Mouse (Mus musculus) hindbrain, embryonic 16.5 days (tissue): ENCODE measurements at regions not wholly inside any gene's neighbourhood (a gene's known extent, or its start where the extent isn't known, plus 50 kb on each side); places are given as distances from the start of the nearest gene placed in this dataset.
A peak's percentile ranks its signal among the peaks of the same experiment; 100 is the strongest.

ENCODE experiments used
- ATAC-seq: fragments of 200-750 bp; cut with Nextera tagmentation; 2 replicates; pipeline ENCODE4 v1.8.0; 2017; ENCODE audit warnings: moderate TSS enrichment, moderate library complexity
- H3K27ac ChIP-seq: fragments of 300-500 bp; sonication (generic); 2 replicates; pipeline ENCODE4 v1.5.1; 2014; ENCODE audit warnings: low read depth, mild to moderate bottlenecking, control low read depth, low read length, moderate library complexity
- H3K27me3 ChIP-seq: fragments of 300-500 bp; sonication (generic); replicated peaks from 2 replicates; pipeline ENCODE4 v1.6.1; 2014; ENCODE audit warnings: low read length; ENCODE audit not compliant: control insufficient read depth, insufficient read depth
- H3K36me3 ChIP-seq: fragments of 300-500 bp; sonication (generic); 2 replicates; pipeline ENCODE4 v1.6.1; 2014; ENCODE audit warnings: mild to moderate bottlenecking, low read length, moderate library complexity, mixed read lengths; ENCODE audit not compliant: control insufficient read depth, insufficient read depth
- H3K4me1 ChIP-seq: fragments of 300-500 bp; sonication (generic); 2 replicates; pipeline ENCODE4 v1.6.1; 2014; ENCODE audit warnings: low read depth, low read length; ENCODE audit not compliant: control insufficient read depth, insufficient read depth
- H3K4me2 ChIP-seq: fragments of 300-500 bp; sonication (generic); 2 replicates; pipeline ENCODE4 v1.6.1; 2014; ENCODE audit warnings: mild to moderate bottlenecking, low read length, control low read depth, moderate library complexity
- H3K4me3 ChIP-seq: fragments of 300-500 bp; sonication (generic); 2 replicates; pipeline ENCODE4 v1.5.1; 2014; ENCODE audit warnings: mild to moderate bottlenecking, low read length, control low read depth, moderate library complexity
- H3K9ac ChIP-seq: fragments of 300-500 bp; sonication (generic); 2 replicates; pipeline ENCODE4 v1.6.1; 2014; ENCODE audit warnings: low read depth, mild to moderate bottlenecking, control low read depth, low read length, moderate library complexity
- H3K9me3 ChIP-seq: fragments of 300-500 bp; sonication (generic); 2 replicates; pipeline ENCODE4 v1.6.1; 2014; ENCODE audit warnings: mild to moderate bottlenecking, low read length, moderate library complexity; ENCODE audit not compliant: control insufficient read depth
- WGBS: fragments of 180-500 bp; shearing (Covaris S2); extraction: QIAGEN DNeasy Blood & Tissue Kit; methylation state at CpG from one replicate; pipeline ENCODE4 v1.1.7; 2014; 5-methylcytosine and 5-hydroxymethylcytosine counted together

DNA sequence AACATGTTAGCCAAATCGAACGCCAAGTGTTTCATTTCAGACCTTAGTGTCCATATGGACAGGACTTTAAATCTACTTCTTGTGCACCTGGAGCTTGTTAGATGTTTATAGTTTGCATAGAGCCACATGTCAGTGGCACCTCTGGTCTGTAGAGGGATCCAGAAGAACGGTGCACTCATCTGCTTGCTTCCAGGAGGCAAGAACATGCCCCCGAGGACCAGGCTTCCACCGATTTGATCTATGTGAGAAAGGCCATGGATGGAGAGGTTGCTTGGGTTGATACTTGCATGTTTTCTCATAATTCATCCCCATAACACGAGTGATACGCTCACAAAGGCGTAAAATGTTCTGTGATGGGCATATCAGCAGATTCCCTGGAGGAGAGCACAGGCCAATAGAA is 177.8 kb downstream of the Enc1 start:
- H3K9ac ChIP-seq: no peak overlapping the region
- H3K9me3 ChIP-seq: no peaks in the 10 kb centered on the region
- no peak overlapping the region for H3K4me2 ChIP-seq
- H3K4me3 ChIP-seq: no peak overlapping the region
- WGBS: 78% methylated on average over 8 of the region's 8 CpGs
- no peaks in the 10 kb centered on the region for H3K36me3 ChIP-seq
- no peak overlapping the region for H3K27ac ChIP-seq
- no peaks in the 10 kb centered on the region for H3K27me3 ChIP-seq
- ATAC-seq: no peak
- H3K4me1 ChIP-seq: peaks cover 4% of the 10 kb centered on the region

DNA sequence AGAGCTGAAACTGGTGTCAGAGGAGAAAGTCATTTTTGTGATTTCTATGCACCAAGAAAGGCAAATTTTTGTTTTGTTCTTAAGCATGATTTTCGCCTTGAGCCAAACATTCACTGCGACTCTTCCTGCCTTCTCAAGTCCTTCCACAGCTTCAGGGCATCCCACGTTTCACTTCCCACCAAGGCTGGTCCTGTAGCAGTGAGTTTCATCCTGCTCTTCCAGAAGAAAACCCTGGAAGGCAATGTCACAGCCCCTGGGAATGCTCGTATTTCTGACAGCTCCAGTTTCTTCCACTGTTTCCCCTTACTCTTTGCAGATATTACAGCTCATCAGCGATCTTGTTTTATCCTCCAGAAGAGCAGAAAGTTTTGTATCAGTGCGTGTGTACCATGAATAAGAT is 177.2 kb downstream of the Enc1 start:
- Histone ChIP-seq H3K4me2 (no peak overlapping the region), H3K4me3 (no peak overlapping the region), H3K27ac (no peak overlapping the region), H3K9me3 (no peaks in the 10 kb centered on the region), H3K36me3 (no peaks in the 10 kb centered on the region), H3K4me1 (no peaks in the 10 kb centered on the region; the same call in 1 of the 2 replicates), H3K9ac (no peak overlapping the region), H3K27me3 (no peaks in the 10 kb centered on the region)
- WGBS: 83% methylated on average over 6 of the region's 6 CpGs
- no peak for ATAC-seq

DNA sequence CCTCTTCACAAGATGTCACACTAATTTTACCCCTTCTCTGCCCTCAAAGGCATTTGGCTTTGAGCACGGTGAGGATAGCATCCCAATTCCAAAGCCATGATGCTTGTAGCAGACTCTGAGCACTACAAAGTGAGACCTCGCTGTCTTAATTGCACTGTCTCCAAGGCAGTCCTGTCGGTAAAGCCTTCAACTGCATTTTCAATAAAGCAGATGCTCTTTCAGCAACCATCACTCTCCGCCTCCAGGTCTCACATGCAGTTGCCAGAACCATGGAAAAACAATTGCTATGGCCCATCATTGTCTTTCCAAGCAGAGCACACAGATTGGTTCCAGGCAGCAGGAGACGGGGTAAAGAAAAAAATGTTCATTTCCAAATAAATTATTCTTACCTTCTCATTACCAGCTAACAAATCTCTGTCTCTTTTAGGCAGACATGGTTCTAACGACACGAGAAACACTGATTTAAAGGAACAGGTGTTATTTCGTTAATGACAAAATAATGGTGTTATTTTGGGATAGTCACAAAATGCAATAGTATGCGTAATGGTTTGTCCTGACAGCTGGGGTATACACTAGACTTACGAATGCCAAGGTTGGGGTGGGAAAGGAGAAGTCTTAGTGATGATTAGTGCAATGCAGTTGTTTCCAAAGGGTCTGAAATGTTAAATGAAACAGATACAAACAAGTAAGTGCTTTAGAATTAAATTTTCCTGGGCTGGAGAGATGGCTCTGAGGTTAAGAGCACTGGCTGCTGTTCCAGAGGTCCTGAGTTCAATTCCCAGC is 175.2 kb downstream of the Enc1 start:
- no peak overlapping the region for H3K4me2 ChIP-seq
- H3K9me3 ChIP-seq: no peaks in the 10 kb centered on the region
- WGBS: 45% methylated on average over 10 of the region's 10 CpGs
- no peaks in the 10 kb centered on the region; the same call in 1 of the 2 replicates for H3K4me1 ChIP-seq
- H3K27ac ChIP-seq: no peak overlapping the region
- H3K27me3 ChIP-seq: no peaks in the 10 kb centered on the region
- no peak overlapping the region for H3K9ac ChIP-seq
- peak; percentile 64; the same call in 1 of the 2 replicates for ATAC-seq
- no peaks in the 10 kb centered on the region for H3K36me3 ChIP-seq
- H3K4me3 ChIP-seq: no peak overlapping the region

DNA sequence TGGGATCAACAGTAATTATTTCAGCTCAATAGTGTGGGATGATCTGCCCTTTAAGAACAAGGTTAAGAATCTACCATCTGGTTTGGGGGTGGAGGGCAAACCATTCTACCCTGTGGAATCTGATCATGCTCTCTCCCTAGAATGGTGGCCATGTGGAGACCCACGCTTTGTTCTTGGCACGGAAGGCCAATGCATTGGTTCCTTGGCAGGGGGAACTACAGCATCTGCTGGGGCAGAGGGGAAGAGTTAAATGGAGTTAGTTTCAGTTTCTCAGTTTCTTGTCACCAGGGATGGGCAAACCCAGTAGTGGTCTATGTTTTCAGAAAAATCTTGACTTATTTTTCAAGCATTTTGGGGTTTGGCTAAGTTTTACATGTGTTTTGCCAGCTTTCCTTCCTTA is 174.5 kb downstream of the Enc1 start:
- Histone ChIP-seq H3K4me2 (no peak overlapping the region), H3K27me3 (no peaks in the 10 kb centered on the region), H3K4me1 (no peaks in the 10 kb centered on the region; the same call in none of the 2 replicates), H3K4me3 (no peak overlapping the region), H3K36me3 (no peaks in the 10 kb centered on the region), H3K9ac (no peak overlapping the region), H3K9me3 (no peaks in the 10 kb centered on the region), H3K27ac (no peak overlapping the region)
- 71% methylated on average over 2 of the region's 2 CpGs for WGBS
- ATAC-seq: no peak

DNA sequence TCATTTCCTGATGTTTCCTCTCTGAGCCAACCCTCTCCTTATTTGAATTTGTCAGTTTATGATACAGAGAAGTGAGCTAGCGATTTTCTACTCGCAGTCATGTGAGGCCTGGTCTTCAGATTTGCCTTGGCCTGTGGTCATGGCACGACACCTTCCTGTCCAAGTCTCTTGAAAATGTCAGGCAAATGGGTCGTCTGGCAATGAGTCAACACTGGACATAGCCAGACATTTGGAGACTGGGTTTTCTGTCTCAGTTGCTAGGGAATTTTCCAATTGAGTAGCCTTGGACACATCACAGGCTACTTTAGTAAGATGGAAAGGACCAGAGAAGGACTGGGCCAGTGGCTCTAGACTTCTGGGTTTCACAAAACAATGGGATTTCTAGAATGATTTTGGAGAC is 171.2 kb downstream of the Enc1 start:
- Histone ChIP-seq H3K4me2 (no peak overlapping the region), H3K27ac (no peak overlapping the region), H3K9me3 (no peaks in the 10 kb centered on the region), H3K27me3 (no peaks in the 10 kb centered on the region), H3K4me3 (no peak overlapping the region), H3K36me3 (no peaks in the 10 kb centered on the region), H3K9ac (no peak overlapping the region), H3K4me1 (peaks cover 17% of the 10 kb centered on the region)
- whole genome bisulfite sequencing: 73% methylated on average over 4 of the region's 4 CpGs
- no peak for ATAC-seq

DNA sequence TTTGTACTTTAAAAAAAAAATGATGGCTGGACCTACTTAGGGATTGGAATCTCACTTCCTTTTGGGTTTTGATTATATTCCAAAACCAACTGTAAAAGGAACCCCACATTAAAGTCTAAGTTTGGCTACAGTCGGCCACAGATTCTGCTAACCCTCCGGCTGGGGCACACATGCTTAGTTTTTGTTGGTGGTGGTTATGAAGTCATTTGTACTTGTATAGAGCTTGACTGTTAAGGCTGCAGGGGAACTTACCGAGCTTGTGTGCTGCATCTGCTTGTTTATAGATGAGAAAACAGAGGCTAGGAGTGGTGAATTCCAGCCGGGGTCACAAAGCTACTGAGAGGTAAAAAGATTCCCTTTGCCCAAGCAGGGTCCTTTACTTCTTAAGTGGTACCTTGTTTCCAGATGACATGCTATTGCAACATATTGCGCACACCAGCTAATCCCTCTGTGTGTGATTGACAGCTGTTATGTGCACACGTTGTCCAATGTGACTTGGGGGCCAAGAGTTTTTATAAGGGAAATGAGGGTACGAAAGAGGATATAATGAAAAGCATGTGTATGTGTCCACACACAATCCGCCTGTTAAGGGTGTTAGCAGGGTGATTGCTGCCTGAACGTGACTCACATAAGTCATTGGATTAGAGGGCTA is 169.8 kb downstream of the Enc1 start:
- 58% methylated on average over 9 of the region's 9 CpGs for WGBS
- no peak overlapping the region for H3K27ac ChIP-seq
- ATAC-seq: no peak

DNA sequence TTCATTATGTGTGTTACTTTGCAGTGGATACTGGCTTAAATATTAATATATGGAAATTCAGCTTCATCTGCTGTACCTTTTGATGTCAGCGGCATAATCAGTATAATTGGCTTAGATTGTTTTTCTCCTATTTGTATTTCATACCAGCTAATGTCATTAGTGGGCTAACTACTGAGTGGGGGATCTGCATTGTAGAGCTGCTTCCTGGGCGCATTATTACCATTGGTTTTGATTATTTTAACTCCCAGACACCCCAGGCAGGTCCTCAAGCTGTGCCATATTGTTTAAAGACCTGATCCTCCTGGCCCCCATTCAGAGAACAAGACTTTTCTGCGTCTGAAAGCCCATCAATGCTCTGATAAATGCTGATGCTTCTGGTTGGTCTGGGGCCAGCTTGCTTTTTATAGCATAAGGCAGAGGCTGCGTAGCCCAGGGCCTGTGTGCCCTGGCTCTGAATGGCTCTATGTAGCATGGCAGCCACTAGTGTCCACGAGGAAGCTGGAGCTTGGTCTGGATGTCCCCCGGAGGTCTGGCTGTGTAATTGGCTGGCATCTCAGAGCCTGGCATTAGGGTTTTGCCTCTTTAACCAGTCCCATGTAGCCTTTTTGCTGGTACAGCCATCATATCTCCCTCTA is 169.1 kb downstream of the Enc1 start:
- Histone ChIP-seq H3K4me2 (no peak overlapping the region), H3K9me3 (peaks cover 3% of the 10 kb centered on the region; the same call in 1 of the 2 replicates), H3K36me3 (no peaks in the 10 kb centered on the region), H3K4me3 (no peak overlapping the region), H3K27ac (peak overlapping the region; percentile 40; the same call in 1 of the 2 replicates), H3K9ac (no peak overlapping the region), H3K27me3 (no peaks in the 10 kb centered on the region), H3K4me1 (peaks cover 18% of the 10 kb centered on the region)
- 36% methylated on average over 6 of the region's 6 CpGs for WGBS
- peak; percentile 55 for ATAC-seq

More for the DNA sequence above, 169.8 kb downstream of the Enc1 start:
- Histone ChIP-seq H3K4me3 (no peak overlapping the region), H3K4me1 (peaks cover 18% of the 10 kb centered on the region), H3K9me3 (no peaks in the 10 kb centered on the region), H3K9ac (no peak overlapping the region), H3K36me3 (no peaks in the 10 kb centered on the region), H3K4me2 (no peak overlapping the region), H3K27me3 (no peaks in the 10 kb centered on the region)

DNA sequence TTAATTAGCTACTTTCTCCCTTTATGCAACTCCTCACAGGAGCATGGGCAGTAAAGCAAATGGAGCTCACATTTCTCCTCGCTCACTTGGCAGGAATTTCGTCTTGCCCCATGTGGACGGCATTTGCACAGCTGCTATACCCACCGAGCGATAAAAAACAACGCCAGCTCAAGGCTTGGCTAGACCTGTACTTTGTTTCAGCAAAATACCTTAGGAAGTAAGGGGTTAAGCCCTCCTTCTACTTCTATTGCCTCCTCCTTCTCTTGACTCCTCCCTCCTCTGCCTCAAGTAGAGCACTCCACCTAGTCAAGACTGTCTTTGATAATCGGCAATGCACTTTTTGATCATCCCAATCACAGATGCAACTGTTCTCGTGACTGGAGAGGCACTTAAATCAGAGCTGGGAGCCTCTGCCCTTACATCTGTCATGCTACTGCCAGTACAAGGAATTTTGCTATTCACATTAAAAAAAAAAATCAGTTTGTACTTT is 168.4 kb downstream of the Enc1 start:
- 48% methylated on average over 8 of the region's 8 CpGs for WGBS
- H3K9me3 ChIP-seq: peaks cover 3% of the 10 kb centered on the region; the same call in 1 of the 2 replicates
- ATAC-seq: 0 out of 2 replicates have a peak, but pooled peaks have one; percentile 2
- no peak overlapping the region for H3K27ac ChIP-seq
- no peak overlapping the region for H3K9ac ChIP-seq
- H3K27me3 ChIP-seq: no peaks in the 10 kb centered on the region
- H3K4me3 ChIP-seq: no peak overlapping the region
- peaks cover 18% of the 10 kb centered on the region for H3K4me1 ChIP-seq
- H3K36me3 ChIP-seq: no peaks in the 10 kb centered on the region
- no peak overlapping the region for H3K4me2 ChIP-seq
